Mouse (Mus musculus): ENCODE data around the gene Nhsl1. TPM values are rescaled to one million over a fixed set of nuclear protein-coding genes. Genes with fewer than 3 reads are reported as not detected.

The Nhsl1 gene
- total RNA-seq, 4 experiments from 2014 or later, result 16.9 to 26.5 (median 20.6) TPM

DNA sequence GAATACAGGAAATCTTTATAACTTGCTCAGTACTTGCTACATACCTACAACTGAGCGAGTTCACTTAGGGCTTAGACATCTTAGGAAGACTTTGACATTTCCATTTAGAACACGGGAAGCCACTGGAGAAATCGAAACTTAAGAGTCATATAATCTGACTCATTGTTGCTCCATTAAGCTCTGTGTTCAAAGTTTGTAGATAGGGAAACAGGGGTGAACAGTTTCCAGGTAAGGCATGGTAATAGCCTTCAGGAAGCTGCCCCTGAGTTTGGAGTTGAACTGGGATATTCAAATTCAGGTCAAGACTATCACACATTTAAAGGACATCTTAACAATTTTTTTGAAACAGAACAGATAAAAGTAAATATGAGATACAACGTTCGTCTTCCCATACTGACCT lies 165.9 kb downstream of the Nhsl1 start:
- no peak for DNase-seq (ENCODE audit: low spot score)

DNA sequence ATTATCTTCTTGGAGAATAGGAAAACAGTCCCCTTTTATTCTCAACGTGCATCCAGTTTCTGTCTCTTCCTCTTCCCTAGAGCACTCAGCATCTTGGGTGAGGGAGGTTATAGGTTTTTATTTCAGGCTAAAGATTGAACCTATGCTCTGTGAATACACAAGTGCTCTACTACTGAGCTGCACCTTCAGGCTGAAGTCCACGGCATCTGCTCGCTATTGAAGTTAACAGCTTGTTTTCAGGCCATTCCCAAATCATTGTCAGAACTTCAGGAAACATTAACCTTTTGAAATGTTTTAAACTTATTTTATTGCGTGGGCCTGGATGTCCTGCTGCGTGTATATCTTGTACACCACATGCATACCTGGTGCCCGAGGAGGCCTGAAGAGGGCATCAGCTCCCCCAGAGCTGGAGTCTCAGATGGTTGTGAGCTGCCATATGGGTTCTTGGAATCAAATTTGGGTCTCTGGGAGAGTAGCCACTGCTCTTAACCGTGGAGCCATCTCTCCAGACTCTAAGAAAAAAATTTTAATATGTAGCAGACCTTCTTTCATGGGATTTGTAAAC lies 169.5 kb downstream of the Nhsl1 start:
- DNase-seq (ENCODE audit: low spot score), result no peak

DNA sequence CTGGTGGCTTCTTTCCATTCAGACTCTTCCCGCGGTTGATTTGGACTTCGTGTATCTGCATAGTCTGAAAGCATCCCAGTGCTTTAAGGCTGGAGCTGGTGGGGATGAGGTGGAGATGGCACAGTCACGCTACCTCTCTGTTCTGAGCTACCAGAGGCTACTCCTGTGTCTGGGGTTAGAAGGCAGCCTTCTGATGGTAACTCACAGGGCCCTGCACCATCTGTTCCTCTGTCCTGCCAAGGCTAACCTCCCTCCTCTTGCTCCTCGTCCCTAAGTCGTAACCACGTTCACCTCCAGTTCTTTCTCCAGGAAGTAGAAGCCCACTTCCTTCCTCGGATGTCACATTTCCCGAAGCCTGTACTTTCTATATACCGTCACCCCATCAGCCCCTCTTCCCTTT lies 171.2 kb downstream of the Nhsl1 start:
- no peak for DNase-seq (ENCODE audit: low spot score)

DNA sequence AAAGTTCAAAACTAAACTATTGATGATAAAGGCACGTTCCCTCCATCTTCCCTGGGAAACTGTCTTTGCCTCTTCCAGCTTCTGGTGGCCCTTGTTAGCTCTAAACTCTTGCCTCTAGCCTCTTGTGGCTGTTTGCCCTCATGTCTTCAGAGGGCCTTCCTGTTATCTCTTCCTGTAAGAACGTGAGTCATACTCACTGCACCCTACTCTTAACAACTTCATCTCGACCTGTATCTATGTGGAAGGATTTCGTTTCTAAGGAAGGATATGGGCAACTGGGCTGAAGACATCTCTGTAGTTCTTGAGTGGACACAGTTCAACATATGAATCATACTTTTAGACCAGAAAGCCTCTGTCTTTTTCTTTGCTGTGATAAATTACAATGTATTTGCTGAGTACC lies 173.2 kb downstream of the Nhsl1 start:
- DNase-seq (ENCODE audit: low spot score), result no peak

DNA sequence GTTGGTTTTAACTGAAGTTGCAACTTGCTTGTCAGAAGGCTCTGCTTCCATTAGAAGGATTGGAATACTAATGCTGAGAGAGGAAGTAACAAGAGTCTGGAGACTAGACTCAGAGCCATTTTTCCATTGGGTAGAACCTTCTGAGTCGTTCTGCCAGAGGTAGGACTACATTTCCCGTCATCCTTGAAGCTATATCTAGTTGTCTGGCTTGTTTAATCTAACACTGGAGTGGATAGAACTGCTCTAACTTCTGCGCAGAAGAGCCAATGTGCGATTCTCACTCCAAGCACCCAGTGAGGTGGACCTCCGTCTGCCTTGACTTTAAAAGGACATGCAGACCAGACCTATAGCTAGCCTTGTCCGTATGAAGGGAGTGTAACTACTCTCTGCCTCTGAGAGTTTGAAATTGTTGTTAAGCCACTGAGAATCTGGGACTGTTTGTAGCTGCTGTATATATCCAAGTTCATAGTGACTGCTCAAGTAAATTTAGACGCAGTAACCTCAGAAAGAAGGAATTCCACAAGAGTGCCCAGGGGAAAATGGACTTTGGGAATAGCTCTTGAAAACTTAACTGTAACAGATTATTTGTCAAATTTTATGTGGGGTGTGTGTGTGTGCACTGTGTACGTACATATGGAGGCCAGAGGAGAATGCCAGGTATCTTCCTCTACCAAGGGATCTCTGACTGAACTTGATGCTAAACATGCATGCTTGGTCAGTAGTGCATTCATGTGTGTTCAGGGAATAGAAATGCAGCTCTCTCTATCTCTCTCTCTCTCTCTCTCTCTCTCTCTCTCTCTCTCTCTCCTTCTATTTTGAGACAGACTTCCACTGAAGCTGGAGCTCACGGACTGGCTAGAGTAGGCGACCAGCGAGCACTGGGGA lies 174.5 kb downstream of the Nhsl1 start:
- DNase-seq (ENCODE audit: low spot score), result no peak

DNA sequence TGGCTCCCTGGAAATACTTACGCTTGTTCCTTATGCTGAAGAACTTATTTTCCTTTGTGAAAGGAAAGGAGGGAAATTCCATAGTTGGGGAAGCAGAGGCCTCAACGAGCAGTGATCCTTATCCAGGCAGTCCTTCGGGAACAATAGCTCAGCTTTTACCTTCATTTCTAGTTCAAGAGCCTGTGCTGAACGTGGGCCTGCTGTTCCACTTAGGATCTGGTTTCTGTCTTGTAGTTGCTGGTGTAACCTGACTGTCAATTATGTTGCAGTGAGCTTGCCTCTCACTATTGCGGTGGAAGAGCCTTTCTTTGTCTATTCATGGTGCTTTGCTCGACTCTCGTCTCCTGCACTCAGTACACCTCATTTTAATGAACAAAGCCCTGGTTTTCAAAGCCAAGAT lies 175.5 kb downstream of the Nhsl1 start:
- DNase-seq (ENCODE audit: low spot score), result no peak

DNA sequence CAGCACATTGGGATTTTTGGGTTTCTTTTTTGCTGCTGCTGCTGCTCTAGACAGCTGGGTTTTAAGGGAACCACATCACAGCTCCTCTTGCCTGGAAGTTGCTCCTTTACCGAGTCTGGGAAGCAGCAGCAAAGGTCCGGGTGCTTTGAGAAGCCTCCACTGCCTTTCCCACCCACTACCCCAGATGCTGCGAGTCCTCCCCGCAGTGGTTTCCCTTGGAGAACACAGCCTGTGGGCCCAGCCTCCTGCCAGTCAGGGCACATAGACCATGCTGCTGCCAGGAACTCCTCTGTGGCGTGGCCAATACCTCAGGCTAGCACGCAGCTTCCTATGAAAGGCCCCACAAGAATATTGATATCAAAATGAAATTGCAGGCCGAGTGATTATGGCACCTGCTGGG lies 178.3 kb downstream of the Nhsl1 start:
- DNase-seq (ENCODE audit: low spot score), result no peak

DNA sequence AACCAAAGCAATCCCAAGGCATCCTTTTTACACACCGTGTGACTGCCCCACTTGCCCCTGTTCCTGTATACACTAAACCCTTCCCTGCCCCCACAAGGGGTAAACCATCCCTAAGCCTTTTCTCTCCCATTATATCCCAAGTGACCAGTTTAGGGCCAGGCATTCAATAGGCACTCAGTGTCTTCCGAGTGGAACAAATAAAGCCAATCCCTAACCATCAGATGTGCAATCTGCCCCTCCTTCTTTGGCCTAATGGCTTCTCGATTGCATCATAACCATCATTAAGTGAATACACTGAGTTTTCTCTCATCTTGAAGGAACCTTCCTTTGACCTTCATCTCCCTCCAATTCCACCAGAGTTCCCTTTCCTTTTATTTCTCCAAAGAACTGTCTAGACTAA lies 183.2 kb downstream of the Nhsl1 start:
- DNase-seq (ENCODE audit: low spot score), result no peak

DNA sequence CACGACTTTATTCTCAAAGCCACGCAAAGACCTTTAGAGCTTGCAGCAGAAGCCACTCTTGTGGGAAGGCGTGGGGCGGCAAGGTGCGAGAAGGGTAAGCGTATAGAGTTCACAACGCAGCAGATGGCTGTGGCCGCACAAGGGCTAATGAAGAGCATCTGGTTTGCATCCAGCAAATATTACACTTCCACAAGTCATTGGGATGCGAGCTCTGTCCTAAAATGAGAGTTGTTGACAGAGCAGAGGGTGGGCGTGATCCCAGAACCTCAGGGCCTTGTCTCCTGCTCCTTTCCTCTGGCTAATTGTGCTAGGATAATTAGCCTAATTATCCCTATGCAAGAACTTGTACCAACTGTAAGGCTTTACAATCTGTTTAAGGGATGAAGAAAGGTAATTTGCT lies 186.9 kb downstream of the Nhsl1 start:
- no peak for DNase-seq (ENCODE audit: low spot score)

DNA sequence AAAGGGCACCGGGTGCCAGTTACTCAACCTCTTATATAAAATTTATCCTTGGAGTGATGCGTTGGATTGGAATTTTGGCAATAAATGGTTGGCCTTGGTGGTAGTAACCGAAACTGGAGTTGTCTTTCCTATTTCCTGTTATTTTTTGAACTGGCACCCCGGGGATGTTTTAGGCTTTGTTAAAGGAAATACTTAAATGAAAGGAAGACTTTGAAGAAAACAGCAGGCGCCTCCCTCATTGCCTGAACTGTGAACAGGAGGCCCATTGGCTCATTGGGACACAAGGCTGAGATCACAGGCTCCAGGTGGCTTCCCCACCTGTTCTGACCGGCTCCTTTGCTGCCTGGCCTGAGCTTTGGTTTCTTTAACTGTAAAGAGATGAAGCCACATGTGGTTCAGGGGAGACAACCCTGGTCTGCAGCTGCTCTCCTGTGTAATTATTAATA lies 187.7 kb downstream of the Nhsl1 start:
- no peak for DNase-seq (ENCODE audit: low spot score)

DNA sequence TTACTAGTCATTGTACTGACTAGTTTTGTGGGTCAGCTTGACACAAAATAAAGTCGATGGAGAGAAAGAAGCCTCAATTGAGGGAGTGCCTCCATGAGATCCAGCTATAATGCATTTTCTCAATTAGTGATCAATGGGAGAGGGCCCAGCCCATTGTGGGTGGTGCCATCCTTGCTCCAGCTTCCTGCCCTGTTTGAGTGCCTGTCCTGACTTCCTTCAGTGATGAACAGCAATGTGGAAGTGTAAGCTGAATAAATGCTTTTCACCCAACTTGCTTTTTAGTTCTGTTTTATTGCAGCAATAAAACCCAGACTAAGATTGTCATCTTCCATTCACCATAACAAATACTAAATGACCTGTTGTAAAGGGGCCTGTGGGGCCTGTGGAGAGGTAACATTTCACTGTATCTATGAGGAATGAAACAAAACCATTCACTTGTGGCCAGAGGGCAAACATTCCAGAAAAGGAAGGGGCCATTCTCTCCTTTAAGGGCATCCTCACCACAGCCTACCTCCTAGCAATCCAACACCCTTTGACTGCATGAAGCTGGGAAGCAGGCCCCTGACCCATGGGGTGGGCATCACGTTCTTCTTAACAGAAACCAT lies 189.2 kb downstream of the Nhsl1 start:
- DNase-seq (ENCODE audit: low spot score), result no peak

DNA sequence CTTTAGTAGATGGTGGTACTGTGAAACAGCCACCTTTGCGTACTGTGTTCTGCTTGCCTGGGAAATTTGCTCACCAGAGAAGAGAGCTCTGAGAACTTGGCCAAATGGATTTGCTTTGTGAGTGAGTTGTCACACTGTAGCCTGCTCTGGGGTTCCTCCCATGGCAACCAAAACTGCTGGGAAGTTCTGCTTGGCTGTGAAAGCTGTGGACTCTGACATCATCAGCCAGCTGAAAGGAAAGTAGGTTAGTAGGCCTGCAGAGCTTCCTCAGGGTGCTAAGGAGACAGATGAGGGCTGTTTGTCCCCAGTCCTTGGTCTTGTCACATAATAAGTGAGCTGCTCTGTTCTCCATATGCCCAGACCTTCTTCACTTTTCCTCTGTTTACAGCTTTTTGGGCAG lies 189.8 kb downstream of the Nhsl1 start:
- DNase-seq (ENCODE audit: low spot score), result peak; percentile 58

DNA sequence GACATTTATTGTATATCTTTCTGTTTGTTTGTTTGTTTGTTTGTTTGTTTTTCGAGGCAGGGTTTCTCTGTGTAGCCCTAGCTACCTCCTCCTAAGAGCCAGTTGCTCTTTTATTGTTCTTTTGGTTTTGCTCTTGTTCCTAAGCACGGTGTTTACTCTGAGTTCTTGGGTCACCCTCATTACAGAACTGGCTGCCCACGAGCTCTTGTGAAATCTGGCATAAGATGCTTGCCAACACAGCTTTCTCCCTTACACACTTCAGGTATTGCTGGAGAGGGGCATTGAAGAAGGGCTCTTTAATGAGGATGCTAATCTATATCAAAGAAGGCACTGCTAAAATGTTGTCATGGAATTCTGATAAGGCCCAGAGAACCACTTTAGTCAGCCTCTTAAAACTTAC lies 191.9 kb downstream of the Nhsl1 start:
- DNase-seq (ENCODE audit: low spot score), result no peak

DNA sequence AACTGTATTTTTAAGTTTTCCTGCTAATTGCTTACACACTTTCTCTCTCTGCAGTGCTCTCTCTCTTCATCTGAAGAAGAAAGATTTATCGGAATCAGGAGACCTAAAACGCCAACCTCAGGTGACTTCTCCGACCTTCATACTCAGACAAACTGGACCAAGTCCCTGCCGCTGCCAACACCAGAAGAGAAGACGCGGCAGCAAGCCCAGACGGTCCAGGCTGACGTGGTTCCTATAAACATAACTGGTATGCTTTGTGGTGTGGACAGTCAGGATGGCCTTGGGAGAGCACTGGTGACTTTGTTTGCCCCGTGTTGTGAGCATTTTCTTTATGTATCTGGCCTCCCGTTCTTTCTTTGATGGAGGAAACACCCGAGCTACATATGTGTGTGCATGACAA lies 192.7 kb downstream of the Nhsl1 start:
- peak; percentile 48 for DNase-seq (ENCODE audit: low spot score)

DNA sequence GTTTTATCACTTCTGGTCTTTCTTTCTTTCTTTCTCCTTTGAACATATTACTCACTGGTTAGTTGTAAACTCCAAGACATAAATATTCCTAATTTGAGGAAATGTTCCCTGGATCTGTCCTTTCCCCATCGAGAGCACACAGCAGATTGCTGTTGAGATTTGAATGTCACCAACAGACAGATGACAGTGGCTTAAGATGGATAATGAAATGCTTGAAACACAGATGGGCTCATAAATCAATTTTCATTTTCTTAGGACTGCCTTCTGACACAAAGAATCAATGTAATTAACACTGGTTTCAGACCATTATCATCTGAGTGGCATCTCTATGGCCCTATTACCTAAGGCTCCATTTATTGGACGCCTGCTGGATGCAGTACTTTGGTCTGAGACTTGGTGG lies 203.8 kb downstream of the Nhsl1 start:
- DNase-seq (ENCODE audit: low spot score), result no peak

DNA sequence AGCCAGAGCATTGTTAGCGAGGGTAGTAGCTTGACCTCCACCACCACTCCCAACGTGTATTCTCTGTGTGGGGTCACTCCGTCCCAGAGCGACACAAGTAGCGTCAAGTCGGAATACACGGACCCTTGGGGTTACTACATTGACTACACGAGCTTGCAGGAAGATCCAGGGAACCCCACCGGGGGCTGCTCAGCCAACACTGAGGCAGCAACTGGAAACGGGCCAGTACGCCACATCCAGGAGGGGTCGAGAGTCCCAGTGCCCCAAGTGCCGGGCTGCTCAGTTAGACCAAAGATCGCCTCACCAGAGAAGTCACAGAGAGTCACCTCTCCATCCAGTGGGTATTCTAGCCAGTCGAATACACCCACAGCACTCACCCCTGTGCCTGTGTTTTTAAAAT lies 206.5 kb downstream of the Nhsl1 start:
- DNase-seq (ENCODE audit: low spot score), result no peak

DNA sequence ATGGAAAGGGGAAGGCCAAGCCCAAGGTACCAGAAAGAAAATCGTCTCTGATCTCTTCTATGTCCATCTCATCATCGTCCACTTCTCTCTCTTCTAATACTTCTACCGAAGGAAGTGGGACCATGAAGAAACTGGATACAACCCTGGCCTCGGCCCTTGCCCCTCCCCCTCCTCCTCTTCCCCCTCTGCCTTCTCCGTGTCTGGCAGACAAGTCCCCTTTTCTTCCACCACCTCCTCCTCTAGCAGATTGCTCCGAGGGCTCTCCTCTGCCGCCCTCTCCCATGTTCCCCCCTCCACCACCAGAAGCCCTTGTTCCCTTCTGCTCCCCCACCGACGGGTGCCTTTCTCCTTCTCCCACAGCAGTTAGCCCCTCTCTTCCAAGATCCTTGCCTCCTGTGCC lies 206.9 kb downstream of the Nhsl1 start:
- DNase-seq (ENCODE audit: low spot score), result no peak

DNA sequence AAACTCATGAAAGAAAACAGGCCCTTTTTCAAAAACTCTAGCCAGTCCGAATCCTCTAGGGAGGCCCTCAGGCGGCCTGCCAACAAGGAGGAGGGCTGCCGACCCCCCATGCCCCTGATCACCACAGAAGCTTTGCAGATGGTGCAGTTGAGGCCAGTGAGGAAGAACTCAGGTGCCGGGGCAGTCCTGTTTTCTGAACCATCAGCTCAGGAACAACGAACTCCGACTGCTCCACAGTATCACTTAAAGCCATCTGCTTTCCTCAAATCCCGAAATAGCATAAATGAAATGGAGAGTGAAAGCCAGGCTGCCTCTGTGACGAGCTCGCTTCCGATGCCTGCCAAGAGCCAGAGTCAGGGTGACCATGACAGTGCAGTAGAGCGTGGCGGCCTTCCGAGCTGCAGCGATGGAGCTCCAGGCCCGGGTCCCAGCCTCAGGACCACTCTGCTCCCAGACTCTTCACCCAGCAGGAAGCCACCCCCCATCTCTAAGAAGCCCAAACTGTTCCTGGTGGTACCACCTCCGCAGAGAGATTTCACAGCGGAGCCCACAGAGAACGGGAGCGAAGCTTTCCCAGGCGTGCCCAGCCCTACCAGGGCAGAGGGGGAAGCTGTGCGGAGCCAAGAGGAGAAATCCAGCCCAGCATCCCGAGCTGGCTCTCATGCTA lies 207.5 kb downstream of the Nhsl1 start:
- no peak for DNase-seq (ENCODE audit: low spot score)

DNA sequence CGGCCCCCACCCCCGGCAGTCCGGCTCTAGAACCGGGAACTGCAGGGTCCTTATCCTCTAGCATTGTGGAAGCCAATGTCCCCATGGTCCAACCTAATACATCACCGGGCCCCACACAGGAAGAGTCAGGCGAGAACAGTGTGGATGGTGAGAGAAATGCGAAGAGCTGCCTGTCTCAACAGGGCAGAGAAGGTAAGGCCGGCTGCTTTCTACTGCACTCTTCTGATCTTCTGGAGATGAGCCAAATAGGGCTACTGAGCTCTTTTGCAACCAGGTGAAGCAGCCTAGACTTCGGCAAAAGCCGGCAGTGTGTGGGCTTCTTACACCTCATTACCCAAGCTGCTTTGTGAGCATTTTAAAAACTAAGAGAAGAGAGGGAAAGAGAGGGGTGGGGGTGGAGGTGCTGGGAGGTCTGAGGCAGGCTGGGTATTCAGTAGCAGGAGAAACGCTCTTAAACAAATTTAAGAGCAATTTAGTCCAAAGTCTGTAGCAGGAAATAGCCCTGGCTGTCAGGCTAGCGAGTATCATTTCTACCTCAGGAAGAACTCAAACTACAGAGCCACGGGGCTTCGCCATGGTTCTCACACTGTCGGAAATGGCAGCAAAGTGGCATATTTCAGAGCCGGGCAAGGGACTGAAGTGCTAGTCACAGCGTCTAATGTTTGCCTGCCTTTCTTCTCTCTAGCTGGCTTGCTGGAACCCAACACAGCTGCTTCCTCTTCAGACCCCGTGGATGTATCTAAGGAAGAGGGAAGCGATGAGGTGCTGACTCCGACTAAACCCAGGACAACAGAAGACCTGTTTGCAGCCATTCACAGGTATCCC lies 208.3 kb downstream of the Nhsl1 start:
- DNase-seq (ENCODE audit: low spot score), result no peak

DNA sequence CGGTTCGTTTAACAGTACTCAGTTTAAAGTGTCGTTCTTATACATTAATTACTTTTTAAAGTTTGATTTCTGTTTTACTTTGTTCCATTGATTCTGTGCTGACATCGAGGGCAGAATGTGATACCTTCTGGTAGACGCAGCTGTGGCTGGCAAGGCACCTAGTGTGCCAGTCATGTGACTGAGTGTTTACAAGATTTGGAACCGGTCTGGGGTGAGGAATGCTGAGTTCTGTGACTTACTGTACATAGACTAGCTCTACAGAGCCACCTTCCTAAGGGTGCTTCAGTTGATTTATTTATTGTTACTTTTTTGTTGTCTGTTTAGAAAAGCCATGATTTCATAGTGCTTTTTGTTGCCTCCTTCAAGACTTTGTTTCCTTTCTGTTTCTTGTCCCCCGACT lies 209.0 kb downstream of the Nhsl1 start:
- no peak for DNase-seq (ENCODE audit: low spot score)

DNA sequence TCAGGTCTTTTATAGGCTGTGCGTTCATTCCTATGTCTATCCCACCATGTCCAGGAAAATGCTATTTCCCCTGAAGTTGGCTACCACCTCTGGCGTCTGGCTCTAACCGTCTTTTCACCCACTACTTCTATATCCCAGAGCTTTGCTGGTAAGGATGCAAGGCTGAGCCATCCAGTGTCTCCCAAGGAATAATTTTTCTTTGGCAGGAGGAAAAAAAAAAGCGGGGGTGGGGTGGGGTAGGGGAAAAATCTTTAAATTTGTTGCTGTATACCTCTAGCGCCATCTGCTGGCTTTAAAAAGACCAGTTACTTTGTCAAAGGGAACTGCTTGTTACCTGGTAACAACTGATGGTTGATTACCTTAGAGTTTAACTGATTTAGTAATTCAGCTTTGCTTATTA lies 209.7 kb downstream of the Nhsl1 start:
- peak; percentile 64 for DNase-seq (ENCODE audit: low spot score)

DNA sequence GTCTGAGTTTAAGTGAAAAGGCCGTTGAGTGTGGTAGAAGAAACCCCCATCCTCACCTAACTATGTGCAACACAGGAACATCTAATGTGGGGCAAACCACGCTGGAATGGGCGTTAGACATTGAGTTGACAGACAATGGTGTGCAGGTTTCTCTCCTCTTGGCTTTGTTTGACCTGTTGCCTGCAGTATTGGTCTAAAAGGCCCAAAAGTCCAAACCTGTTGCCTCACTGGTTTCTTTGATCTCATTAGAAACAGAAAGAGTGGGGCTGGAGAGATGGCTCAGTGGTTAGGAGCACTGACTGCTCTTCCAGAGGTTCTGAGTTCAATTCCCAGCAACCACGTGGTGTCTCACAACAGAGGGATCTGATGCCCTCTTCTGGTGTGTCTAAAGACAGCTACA lies 210.4 kb downstream of the Nhsl1 start:
- no peak for DNase-seq (ENCODE audit: low spot score)

All from heart, adult 8-10 months (tissue).